Mouse (Mus musculus): Measurements from ENCODE around the gene Mvd.

DNA sequence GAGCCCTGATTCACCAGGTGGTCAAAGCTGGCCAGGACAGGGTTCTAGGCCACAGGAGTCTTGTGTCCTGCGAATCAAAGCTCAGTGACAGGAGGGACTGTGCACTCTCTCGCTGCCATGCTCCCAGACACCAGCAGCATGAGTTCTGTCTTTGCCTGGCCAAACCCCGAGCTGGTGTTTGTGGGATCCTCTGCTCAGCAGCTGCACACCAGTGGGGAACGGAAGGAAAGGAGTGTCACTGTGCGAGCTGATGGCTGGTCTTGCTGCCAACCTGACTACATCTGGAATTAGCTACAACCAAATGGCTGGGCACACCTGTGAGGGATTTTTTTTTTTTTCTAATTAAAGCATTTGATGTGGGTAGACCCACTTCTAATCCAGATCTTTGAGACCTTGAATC, 27.5 kb upstream of the Mvd start:
- no peak for TF ChIP-seq CTCF (IDR thresholded peaks at IDR 0.05; ENCODE audit: control insufficient read depth, insufficient read depth, low read length)
- TF ChIP-seq POLR2A (IDR thresholded peaks at IDR 0.05; ENCODE audit: borderline replicate concordance, control insufficient read depth, low read depth, low read length): no peak

All from bone marrow, adult 2 months (tissue).